Mouse (Mus musculus) small intestine, adult 2 months (tissue): ENCODE measurements around the gene Slc6a20b.
A peak's percentile ranks its signal among the peaks of the same experiment; 100 is the strongest.

Source experiments
- CTCF ChIP-seq: fragments of 200-500 bp; IDR thresholded peaks from 2 replicates; pipeline ENCODE4 v1.5.1; 2012; ENCODE audit warnings: low read depth, mild to moderate bottlenecking, control low read depth, inconsistent platforms, low read length, moderate library complexity, mixed read lengths; ENCODE audit not compliant: insufficient replicate concordance, insufficient read length; ENCODE audit errors: extremely low read depth
- POLR2A ChIP-seq: fragments of 200-500 bp; IDR thresholded peaks from 2 replicates; pipeline ENCODE4 v1.6.1; 2012; ENCODE audit warnings: low read depth, mild to moderate bottlenecking, control low read depth, inconsistent platforms, low read length, moderate library complexity

DNA sequence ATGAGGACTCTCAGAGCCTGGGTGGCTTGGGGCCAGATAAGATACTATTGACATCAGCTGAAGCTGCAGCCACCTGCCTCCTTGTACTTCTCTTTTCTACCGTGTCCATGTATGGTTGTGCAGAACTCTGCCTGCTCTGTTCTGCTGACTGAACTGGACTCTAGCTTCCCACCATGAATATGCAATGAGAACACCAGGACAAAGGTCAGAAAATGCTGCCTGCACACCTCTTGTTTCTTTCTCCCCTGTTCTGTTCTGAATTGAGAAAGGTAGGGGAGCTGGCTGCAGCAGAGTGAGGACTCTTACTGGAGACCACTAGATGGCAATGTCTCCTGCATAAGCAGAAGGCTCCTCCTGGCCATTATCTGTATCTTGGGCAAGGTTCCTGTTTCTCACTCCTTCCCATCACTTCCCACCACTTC, 6.3 kb upstream of the Slc6a20b start:
- TF ChIP-seq POLR2A, result no peak
- TF ChIP-seq CTCF, result peak; percentile 60; the same call in 1 of the 2 replicates
